Mouse (Mus musculus): Measurements from ENCODE around the gene Tepp.

Gene Tepp

GRCm38 (mm10) chr8:95310342-95310970 is at the start of gene Tepp:
Gene Tepp (plus strand): TSS chr8:95310566.
- DNase-seq (ENCODE audit: low read depth, low spot score): no peak

- DNase-seq (ENCODE audit: low read depth, low spot score): no peak
These were observed 48.2 kb upstream of the Tepp start for GRCm38 (mm10) chr8:95262181-95262580.

- DNase-seq (ENCODE audit: low read depth, low spot score): no peak
These were observed 39.9 kb upstream of the Tepp start for GRCm38 (mm10) chr8:95270501-95270900.

GRCm38 (mm10) chr8:95271841-95272240 is 38.5 kb upstream of the Tepp start:
- no peak for DNase-seq (ENCODE audit: low read depth, low spot score)

GRCm38 (mm10) chr8:95272871-95273270 is 37.5 kb upstream of the Tepp start:
- DNase-seq (ENCODE audit: low read depth, low spot score): no peak

GRCm38 (mm10) chr8:95281493-95281892 is 28.9 kb upstream of the Tepp start:
- DNase-seq (ENCODE audit: low read depth, low spot score): no peak

GRCm38 (mm10) chr8:95289066-95289650 is 21.2 kb upstream of the Tepp start:
- no peak for DNase-seq (ENCODE audit: low read depth, low spot score)

- DNase-seq (ENCODE audit: low read depth, low spot score): no peak
These were observed 17.2 kb upstream of the Tepp start for GRCm38 (mm10) chr8:95293172-95293571.

- no peak for DNase-seq (ENCODE audit: low read depth, low spot score)
These were observed 16.5 kb upstream of the Tepp start for GRCm38 (mm10) chr8:95293891-95294290.

- DNase-seq (ENCODE audit: low read depth, low spot score): peak; percentile 17
These were observed 8.0 kb upstream of the Tepp start for GRCm38 (mm10) chr8:95302410-95302809.

- DNase-seq (ENCODE audit: low read depth, low spot score): no peak
These were observed 4.8 kb upstream of the Tepp start for GRCm38 (mm10) chr8:95305526-95305925.

- no peak for DNase-seq (ENCODE audit: low read depth, low spot score)
These were observed 3.9 kb upstream of the Tepp start, which contains the start of gene Cngb1 for GRCm38 (mm10) chr8:95306431-95306830. Gene Cngb1 (minus strand): TSS chr8:95306585.

- no peak for DNase-seq (ENCODE audit: low read depth, low spot score)
These were observed 2.5 kb downstream of the Tepp start for GRCm38 (mm10) chr8:95312836-95313235.

GRCm38 (mm10) chr8:95313857-95314256 is 3.5 kb downstream of the Tepp start:
- DNase-seq (ENCODE audit: low read depth, low spot score): no peak

GRCm38 (mm10) chr8:95314707-95315106 is 4.3 kb downstream of the Tepp start:
- no peak for DNase-seq (ENCODE audit: low read depth, low spot score)

- DNase-seq (ENCODE audit: low read depth, low spot score): no peak
These were observed 5.0 kb downstream of the Tepp start for GRCm38 (mm10) chr8:95315350-95315749.

- DNase-seq (ENCODE audit: low read depth, low spot score): peak; percentile 35
These were observed 10.1 kb downstream of the Tepp start for GRCm38 (mm10) chr8:95320224-95321139.

- no peak for DNase-seq (ENCODE audit: low read depth, low spot score)
These were observed 12.8 kb downstream of the Tepp start for GRCm38 (mm10) chr8:95323201-95323600.

GRCm38 (mm10) chr8:95324646-95325045 is 14.3 kb downstream of the Tepp start:
- DNase-seq (ENCODE audit: low read depth, low spot score): no peak

- no peak for DNase-seq (ENCODE audit: low read depth, low spot score)
These were observed 16.5 kb downstream of the Tepp start for GRCm38 (mm10) chr8:95326822-95327221.

- no peak for DNase-seq (ENCODE audit: low read depth, low spot score)
These were observed 17.6 kb downstream of the Tepp start for GRCm38 (mm10) chr8:95327866-95328465.

- DNase-seq (ENCODE audit: low read depth, low spot score): no peak
These were observed 20.0 kb downstream of the Tepp start for GRCm38 (mm10) chr8:95330367-95330766.
